Mouse (Mus musculus) liver, adult (tissue): Measurements from ENCODE around the gene Cdh16.

Experiments
- GATA4 ChIP-seq: IDR thresholded peaks from 2 replicates; pipeline ENCODE4 v1.6.1; 2014; ENCODE audit warnings: mild to moderate bottlenecking, low read length; ENCODE audit not compliant: insufficient replicate concordance

The Cdh16 gene

DNA sequence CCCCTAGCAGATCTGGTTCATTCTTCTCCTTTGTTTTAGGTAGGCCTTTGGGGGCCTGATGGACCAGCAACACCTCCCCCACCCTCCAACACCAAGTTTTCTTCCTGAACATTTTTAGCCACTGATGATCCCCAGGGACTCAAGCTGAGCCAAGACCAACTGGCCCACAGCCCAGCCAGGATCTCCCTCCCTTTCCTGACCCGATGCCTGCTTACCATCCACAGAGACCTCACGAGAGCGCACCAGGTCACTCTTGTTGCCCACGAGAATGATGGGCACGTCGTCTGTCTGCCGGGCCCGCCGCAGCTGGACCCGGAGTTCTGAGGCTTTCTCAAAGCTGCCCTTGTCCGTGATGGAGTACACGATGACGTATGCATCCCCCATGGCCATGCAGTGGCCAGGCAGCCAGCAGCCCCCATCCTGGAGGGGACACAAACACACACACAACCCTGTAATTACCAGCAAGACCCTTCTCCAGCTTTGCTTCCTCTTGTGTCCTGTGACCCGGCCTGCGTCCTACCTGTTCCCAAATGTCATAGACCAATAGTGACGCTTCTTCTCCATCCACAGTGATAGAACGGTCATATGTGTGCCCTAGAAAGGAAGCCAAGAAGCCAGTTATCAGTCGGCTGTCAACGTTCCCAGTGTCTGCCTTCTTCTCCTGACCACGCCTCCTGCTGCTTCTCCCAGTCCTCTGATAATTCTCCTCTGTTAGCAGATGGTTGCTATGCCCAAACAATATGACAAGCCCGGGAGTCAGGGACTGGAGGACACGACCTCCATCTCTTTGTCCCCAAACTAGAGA, 5.3 kb upstream of the Cdh16 start:
- TF ChIP-seq GATA4, result no peak

DNA sequence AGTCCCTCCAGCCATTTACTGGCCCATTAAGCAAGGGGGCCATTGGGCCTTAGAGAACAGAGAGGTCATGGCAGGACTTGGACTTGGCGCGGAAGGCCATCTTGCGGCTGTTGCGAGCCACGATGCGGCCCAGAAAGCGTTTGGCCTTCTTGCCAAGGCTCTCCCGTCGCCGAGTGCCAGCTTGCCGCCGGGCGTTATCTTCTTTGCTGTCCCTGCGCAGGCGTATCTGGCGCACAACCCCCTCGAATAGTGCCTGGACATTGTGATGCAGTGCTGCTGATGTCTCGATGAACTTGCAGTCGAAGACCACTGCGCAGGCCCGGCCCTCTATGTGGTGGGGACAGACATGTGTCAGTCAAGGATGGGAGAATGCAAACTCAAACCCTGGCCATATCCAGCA, 4.2 kb upstream of the Cdh16 start:
- no peak for TF ChIP-seq GATA4

DNA sequence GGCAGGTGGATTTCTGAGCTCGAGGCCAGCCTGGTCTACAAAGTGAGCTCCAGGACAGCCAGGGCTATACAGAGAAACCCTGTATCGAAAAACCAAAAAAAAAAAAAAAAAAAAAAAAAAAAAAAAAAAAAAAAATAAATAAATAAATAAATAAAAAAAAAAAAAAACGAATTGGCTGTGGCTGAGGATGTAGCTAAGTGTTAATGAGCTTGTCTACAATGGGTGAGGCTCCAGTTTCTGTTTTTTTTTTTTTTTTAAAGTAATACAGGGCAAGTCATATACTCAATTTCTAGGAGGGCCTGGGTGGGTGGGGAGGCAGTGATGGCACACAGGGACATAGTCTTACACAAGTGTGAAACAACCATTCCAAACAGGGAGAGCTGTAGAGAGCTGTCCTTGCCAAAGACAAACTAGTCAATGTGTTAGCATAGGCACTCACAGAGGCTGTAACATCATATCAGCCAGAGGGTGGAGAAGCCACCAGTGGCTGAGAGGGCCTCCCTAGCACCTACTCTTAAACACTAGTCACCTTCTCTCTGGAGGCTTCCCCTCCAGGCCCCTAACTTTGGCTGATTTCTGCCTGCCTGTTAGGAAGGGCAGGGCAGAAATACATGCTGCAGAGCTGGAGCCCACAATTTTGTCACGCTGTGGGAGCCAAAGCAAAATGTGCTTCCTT, 3.0 kb upstream of the Cdh16 start:
- no peak for TF ChIP-seq GATA4

DNA sequence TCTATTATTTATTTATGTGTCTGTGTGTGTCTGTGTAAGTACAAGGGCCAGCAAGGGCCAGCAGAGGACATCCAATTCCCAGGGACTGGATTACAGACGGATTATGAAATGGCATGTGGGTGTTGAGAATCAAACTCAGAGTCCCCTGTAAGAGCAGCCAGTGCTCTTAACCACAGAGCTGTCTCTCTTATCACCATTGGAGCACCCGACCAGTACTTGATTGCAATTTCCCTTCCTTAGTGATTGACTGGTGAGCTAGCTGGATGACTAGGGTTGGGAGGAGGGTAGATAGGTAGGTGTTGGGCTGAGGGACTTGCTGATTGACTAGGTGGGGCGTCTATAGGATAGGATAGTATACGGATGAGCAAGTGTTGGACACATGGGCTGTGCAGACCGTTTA, 3.4 kb downstream of the Cdh16 start:
- no peak for TF ChIP-seq GATA4

DNA sequence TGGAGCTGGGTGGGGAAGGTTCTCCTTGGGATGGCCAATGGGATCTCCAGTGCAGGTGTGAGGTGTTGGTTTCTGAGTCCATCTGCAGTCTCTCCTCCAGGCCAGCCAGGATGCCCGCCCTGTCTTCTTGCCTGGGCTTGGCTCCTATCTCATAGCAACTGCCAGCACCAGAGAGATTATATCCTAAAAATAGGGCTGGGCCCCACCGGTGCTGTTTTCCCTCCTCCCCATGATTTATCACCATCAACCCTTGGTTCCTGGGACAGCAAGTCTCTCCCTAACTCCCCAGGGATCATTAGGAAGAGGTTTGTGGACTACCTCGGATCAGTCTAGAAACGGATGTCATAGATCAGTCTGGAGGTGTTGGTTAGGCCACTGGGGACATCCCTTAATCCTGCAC, 11.1 kb downstream of the Cdh16 start:
- no peak for TF ChIP-seq GATA4

DNA sequence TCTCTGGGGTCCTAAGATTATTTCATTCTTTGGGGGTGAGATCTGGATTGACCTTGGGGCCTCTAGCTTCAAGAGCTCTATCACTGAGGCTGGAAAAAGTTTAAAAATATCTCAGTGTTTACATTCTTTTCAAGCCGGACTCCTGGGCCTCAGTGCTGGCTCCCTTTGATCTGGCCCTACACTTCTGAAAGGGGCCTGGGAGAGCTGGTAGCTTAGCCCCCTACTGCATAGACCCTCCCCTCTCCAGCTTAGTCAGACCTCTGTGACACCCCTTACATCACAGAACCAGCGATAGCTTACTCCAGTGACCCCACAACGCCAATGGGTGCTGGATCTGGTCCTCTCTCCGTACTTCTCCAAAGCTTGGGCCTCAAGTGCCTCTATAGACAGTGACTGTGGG, 12.6 kb downstream of the Cdh16 start:
- TF ChIP-seq GATA4, result no peak

DNA sequence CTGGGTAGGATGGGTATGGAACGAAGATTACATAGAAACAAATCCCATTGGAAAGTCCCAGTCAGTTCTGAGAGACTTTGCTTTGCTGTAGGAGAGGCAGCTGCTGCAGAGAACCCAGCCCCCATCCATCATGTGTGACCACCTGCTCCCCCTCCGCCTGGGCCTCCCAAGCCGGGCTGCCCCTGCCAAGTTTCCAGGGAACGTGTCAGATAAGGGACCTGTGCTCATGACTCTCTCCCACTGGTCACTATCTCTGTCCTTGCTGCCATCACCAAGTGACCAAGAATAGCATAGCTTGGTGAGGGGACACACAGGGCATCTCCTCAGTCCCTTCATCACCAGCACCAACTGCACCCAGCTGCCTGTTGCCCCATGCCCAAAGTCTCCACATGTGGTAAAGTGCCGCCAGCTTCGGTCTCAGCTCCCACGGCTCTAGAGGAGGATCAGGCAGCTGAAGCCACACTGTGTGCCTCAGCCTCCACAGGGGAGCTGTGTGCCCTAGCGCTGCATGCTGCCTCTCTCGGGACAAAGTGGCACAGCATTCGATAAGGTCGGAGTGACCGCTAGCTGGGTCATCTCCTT, 13.9 kb downstream of the Cdh16 start:
- no peak for TF ChIP-seq GATA4

DNA sequence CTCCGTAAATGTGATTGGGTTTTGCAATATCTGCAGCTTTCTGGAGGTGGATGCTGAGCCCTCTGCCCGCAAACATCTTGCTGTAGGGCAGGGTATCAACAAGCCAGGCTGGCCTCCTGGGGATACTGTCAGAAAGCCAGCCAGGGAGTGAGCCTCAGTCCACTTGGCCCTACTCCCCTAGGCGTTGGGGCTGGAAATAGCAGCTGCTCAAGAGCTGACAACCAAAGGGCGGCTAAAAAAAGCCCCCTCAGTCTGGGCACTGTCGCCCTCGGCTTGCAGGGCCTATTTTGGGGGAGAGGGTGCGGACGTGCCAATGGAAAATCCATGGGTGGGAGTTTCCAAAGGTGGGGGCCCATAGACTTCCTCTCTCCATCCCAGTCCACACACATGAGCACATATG, 15.0 kb downstream of the Cdh16 start:
- no peak for TF ChIP-seq GATA4

DNA sequence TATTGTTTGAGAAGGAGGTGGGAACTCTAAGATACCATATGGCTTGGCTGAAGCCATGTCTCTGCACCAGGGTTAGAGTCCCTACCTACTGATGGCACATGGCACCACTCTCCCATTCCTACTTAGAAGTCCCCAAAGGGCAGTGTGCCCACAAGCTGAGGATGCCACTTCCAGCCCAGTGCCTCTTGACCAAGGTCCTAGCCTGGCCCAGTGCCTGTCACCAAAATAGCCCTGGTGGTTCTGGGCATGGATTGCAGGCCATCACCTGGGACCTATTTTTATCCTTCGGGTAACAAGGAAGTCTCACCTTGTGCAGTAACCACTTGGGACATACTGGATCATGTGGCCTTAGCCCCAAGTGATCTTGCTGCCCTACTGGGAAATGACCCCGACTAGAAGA, 16.3 kb downstream of the Cdh16 start:
- no peak for TF ChIP-seq GATA4

DNA sequence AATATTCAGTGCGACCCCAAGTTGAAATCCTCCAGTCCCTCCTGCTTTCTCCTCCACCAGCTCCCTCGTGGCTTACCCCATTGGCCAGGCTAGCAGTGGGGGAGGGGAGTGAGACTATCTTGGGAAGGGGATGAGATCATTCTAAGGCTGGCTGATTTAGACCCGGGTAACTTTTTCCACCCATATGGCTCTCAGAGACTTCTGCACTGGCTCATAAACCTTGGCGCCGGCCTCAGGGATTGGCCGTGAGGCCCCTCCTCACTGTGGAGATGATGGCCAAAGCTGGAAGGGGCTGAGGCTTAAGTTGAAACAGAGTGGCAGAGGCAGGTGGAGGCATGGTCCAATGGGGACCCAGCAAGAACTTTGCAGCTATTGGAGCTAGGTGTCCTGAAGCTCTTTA, 17.9 kb downstream of the Cdh16 start:
- TF ChIP-seq GATA4, result no peak

DNA sequence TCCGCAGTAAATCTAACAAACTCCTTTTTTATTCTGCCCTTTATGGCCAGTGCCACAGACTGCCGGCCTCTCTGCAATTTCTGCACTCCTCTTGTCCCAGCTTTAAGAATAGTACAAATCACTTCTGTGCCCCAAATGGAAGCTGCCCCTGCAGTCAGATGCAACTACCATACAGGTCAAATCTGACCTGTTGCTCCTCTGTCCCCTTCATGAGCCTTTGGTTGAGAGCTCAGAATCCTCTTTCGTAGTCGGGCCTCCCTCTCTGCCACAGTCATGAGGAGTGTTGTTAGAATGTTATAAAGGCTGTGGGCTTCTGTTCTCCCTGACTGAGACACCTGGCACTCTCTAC, 21.0 kb downstream of the Cdh16 start:
- no peak for TF ChIP-seq GATA4

DNA sequence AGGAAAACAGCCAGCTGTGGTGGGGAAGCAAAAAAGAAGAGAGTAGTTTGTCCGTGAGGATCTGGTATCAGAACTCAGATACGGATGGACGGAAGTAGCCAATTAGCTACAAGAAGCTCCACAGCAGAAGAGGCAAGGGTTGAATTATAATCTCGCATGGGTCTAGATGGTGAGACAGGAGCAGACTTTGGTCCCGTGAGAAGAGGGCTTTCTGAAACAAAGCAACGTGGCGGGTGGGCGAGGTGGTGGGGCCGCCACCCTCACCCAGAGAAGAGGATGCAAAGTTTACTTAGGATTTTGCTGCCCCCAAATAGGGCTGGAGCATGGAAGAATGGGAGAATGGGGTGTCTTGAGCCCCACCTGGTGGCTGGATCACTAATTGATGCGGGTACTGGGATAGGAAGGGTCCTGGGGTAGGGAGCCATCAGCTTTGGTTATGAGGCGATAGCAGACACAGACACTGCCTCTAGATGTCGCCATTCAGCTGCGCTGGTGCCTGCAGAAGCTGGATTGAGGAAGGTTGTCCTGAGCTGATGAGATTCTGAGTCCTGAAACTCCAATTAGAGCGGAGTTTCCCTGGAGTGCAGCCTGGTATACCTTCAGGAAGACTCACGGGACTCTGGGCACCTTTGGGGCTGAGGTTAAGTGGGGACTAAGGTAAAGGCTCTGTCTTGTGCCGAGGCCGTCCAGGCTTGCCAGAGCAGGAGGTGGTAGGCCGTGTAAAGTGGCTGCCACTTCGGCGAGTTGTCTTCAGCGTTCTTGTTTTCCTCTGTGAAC, 21.5 kb downstream of the Cdh16 start:
- peak; percentile 31; the same call in 1 of the 2 replicates for TF ChIP-seq GATA4

DNA sequence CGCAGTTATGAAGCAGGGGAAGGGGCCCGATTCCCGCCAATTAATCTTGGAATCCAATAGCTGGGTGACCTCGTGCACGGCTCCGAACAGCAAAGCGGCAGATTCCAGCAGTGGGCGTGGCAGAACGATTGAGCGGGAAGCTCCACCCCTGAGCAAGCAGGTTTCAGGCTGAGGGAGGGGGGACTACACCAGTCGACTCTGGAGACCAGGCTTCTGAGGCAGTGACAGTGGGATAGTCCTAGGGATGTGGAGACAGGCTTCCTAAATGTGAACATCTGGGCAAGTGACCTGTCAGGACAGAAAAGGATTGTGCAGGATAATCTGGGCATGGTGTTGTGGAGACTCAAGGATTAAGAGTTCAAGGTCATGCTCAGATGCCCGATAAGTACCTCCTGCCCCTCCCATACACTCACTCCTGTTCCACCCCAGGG, 22.2 kb downstream of the Cdh16 start:
- no peak for TF ChIP-seq GATA4

DNA sequence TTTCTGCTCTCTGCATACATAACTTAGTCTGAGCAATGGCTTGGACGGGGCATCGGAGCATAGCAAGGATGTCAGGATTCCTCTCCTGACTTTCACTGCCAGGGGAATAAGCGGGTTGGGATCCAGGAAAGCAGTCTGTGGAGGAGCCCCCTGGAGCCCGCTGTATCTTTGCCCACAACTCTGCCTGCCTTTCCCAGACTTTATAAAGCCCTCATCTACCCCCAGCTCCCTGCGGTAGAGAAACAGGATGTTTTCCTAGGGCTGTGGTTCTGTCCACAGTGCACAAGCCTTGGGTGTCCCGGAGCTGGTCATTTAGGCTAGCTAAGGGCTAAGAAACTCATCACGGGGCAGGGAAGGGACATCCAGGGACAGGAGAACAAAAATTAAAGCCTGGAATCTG, 22.8 kb downstream of the Cdh16 start:
- no peak for TF ChIP-seq GATA4

DNA sequence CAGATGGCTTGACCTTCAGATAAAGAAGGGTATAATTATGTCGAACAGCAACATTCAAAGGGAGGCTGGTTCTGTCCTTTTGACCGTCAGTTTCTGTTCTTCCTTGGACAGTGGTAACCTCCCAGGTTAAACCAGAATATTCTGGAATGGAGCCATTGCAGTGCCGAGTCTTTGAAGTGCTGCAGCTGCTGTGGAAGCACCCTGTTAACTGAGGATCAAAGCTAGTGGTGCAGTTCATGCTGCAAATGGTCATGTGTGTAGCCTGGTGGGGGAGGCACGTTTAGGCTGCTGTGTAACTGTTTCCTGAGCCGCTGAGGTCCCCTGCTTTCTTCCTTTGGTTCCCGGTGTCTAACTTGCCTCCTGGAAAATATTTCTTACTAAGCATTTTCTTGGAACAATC, 25.7 kb downstream of the Cdh16 start:
- TF ChIP-seq GATA4, result no peak

DNA sequence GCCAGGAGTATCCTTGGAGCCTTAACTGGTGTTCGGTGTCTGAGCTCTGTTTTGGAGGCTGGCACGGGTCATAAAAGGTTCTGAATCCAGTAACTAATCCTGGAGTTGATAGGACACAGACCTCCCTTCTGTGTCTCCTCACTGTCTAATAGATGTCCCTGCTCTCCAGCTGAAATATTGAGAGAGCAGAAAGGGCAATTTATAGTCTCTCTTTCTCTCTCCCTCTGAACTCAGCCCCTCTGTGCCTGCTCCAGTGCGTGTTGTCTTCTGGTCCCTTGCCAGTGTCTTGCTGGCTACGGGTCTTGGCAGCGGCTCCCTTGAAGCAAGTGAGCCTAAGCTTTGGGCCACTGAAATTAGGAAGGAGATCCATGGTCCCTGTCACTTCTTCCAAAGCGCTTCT, 26.5 kb downstream of the Cdh16 start:
- no peak for TF ChIP-seq GATA4
